Mouse (Mus musculus): ENCODE data around the gene Tprg.
A peak's percentile ranks its signal among the peaks of the same experiment; 100 is the strongest.

The Tprg gene

GRCm38 (mm10) chr16:25425376-25425775 lies 138.8 kb downstream of the Tprg start:
- DNase-seq (ENCODE audit: low read depth, low spot score) = no peak

- DNase-seq (ENCODE audit: low read depth, low spot score) = peak; percentile 87
Measured at GRCm38 (mm10) chr16:25426261-25426660, 139.6 kb downstream of the Tprg start.

GRCm38 (mm10) chr16:25440039-25440438 lies 153.4 kb downstream of the Tprg start:
- DNase-seq (ENCODE audit: low read depth, low spot score) = no peak

DNA sequence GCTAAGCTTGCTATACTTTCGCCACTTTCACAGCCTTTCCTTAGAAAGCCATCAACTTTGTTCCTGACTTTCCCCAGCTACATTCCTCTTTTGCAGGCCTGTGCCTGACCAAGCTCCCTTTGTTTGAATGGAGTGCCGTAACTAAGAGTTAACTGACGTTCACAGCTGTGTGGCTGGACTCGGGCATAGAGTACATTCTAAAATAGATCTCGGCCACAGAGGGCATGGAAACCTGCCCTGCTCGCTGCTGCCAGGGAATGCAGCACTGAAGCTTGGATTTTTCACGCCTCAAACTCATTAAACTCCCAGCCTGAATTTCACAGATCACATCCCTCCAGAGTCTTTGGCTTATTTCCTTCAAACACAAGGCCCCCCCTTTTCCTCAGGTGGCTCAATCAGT lies 159.0 kb downstream of the Tprg start:
- no peak for DNase-seq (ENCODE audit: low read depth, low spot score)

- no peak for DNase-seq (ENCODE audit: low read depth, low spot score)
Measured at GRCm38 (mm10) chr16:25451511-25451910, 164.9 kb downstream of the Tprg start.

- DNase-seq (ENCODE audit: low read depth, low spot score) = no peak
Measured at GRCm38 (mm10) chr16:25464732-25465131, 178.1 kb downstream of the Tprg start.

- DNase-seq (ENCODE audit: low read depth, low spot score) = no peak
Measured at GRCm38 (mm10) chr16:25465435-25466139, 179.0 kb downstream of the Tprg start.

DNA sequence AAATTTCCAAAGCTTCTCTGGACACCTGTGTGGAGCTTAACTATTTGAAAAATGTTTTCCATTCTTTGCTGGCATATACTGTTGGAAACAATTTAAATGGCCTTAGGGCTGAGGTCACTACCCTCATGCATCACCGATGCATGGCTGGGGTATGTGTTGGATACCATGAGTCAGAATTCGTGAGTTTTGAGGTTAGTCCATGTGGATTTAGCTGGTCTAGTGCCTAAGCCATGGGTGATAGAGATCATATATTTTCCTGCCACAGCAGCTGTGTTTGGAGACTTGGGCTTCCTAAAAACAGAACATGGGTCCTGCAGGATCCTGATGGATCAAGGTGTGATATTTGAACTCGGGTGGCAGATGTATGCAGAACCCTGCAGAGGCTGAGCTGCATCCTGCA lies 181.4 kb downstream of the Tprg start:
- DNase-seq (ENCODE audit: low read depth, low spot score) = no peak

GRCm38 (mm10) chr16:25468662-25469061 lies 182.0 kb downstream of the Tprg start:
- DNase-seq (ENCODE audit: low read depth, low spot score) = no peak

All from CD4-positive, CD25-positive, alpha-beta regulatory T cell, adult 2 months (primary cell).